Mouse (Mus musculus): ENCODE results near the gene Chrnd. TPM values are rescaled to one million over a fixed set of nuclear protein-coding genes. Genes with fewer than 3 reads are reported as not detected.

The Chrnd gene
- polyA plus RNA-seq, 1 experiment from 2014 or later = 0.87 TPM

DNA sequence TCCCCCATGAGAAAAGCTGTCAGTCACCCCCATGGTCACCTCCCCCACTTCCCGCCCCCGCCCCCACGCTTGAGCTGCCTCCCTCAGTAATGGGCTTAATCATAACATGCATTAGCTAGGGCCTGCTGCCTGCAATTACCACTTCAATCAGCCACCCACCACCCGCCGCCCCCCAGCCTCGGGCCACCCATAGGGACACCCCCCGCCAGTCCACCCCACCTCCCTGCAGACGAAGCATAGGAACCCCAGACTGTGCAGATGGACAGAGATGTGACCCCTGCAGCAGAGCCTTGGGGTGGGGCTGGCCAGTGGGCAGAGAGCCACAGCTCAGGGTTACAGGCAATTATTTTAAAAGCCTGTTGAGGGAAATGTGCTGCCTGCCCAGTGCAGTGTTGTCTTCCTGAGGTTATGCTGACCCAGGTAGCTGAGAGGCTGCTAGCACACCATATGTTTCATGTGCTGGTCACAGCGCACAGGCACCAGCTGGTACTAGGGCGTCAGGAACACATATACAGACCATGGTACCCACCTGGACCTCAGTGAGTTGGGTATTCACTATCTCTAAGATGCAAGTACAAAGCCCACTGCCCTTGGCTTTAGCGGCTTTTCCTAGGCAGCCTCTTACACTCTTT is 26.1 kb upstream of the Chrnd start:
- Histone ChIP-seq H3K27ac (no peak overlapping the region), H3K4me1 (no peaks in the 10 kb centered on the region), H3K27me3 (peaks cover 74% of the 10 kb centered on the region), H3K9me3 (no peaks in the 10 kb centered on the region), H3K9ac (no peak overlapping the region), H3K36me3 (no peaks in the 10 kb centered on the region), H3K4me2 (no peak overlapping the region), H3K4me3 (no peak overlapping the region)
- no peak for ATAC-seq (ENCODE audit: insufficient number of reproducible peaks, insufficient read depth, low FRiP score, low TSS enrichment, low read depth)
- 22% methylated on average over 11 of the region's 11 CpGs for WGBS

DNA sequence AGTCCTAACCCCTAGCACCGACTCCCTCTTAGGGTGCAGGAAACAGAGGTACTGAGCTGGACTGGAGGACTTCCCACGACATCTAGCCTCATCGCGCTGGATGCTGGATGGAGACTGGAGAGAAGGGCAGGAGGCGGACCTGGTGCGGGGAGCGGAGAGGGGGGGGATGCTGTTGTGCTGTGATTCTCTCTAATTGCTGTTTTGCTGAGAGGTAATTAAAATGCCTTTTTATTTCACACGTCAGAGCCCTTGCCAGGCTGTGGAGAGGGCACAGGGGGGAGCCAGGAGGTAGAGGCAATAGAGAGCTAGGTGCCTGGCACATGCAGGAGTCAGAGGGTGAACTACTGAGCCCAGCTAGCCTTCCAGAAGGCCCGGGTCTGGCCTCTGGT is 25.6 kb upstream of the Chrnd start:
- no peak overlapping the region for H3K4me3 ChIP-seq
- 48% methylated on average over 9 of the region's 9 CpGs for WGBS
- no peak overlapping the region for H3K9ac ChIP-seq
- H3K9me3 ChIP-seq = no peaks in the 10 kb centered on the region
- H3K27ac ChIP-seq = no peak overlapping the region
- no peak for ATAC-seq (ENCODE audit: insufficient number of reproducible peaks, insufficient read depth, low FRiP score, low TSS enrichment, low read depth)
- no peak overlapping the region for H3K4me2 ChIP-seq
- H3K4me1 ChIP-seq = no peaks in the 10 kb centered on the region
- peaks cover 76% of the 10 kb centered on the region for H3K27me3 ChIP-seq
- H3K36me3 ChIP-seq = no peaks in the 10 kb centered on the region

DNA sequence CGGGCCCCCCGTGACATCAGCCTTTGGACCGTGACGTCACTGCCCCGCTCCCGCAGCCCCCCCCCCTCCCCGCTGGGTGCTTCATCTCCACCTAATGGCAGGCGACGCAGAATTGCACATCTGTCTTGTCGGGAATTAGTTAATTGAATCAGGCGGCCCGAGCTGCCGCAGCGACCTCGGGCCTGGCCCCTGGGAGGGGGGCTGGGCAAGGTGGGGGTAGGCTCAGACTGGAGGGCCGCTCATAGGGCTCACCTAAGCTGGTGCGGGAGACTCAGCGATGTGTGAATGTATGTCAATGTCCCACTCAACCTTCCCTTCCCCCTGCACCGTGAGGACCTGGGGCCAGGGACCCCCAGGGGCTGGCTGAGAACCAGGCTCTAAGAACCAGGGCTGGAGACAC is 19.9 kb upstream of the Chrnd start:
- no peak for ATAC-seq (ENCODE audit: insufficient number of reproducible peaks, insufficient read depth, low FRiP score, low TSS enrichment, low read depth)
- H3K27me3 ChIP-seq = peaks cover 85% of the 10 kb centered on the region
- peaks cover 16% of the 10 kb centered on the region for H3K4me1 ChIP-seq
- H3K4me3 ChIP-seq = no peak overlapping the region
- no peaks in the 10 kb centered on the region for H3K36me3 ChIP-seq
- H3K9me3 ChIP-seq = no peaks in the 10 kb centered on the region
- WGBS = 8% methylated on average over 19 of the region's 19 CpGs
- no peak overlapping the region for H3K27ac ChIP-seq
- peak overlapping the region; percentile 41 for H3K4me2 ChIP-seq
- no peak overlapping the region for H3K9ac ChIP-seq

DNA sequence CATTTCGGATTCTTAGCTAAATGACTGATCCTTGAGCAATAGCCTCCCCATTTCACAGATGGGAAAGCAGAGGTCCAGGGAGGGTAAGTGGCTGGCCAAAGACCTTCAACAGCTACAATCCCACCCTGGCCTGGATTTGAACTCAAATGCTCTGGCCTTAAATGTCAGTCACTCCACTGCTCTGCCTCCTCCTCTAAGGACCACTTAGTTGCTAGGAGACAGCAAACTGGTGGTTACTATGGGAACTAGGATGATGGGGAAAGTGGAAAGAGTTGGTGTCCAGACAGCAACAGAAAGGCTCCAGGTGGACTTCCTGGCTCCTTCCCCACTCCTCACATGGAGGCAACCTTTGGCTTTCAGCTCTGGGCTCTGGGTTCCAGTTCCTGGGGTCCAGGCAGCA is 19.1 kb upstream of the Chrnd start:
- H3K27ac ChIP-seq = no peak overlapping the region
- no peak for ATAC-seq (ENCODE audit: insufficient number of reproducible peaks, insufficient read depth, low FRiP score, low TSS enrichment, low read depth)
- H3K4me2 ChIP-seq = no peak overlapping the region
- no peaks in the 10 kb centered on the region for H3K36me3 ChIP-seq
- peaks cover 77% of the 10 kb centered on the region for H3K27me3 ChIP-seq
- no peak overlapping the region for H3K4me3 ChIP-seq
- 94% methylated on average over 1 of the region's 1 CpGs for WGBS
- H3K9ac ChIP-seq = no peak overlapping the region
- no peaks in the 10 kb centered on the region for H3K9me3 ChIP-seq
- peaks cover 25% of the 10 kb centered on the region for H3K4me1 ChIP-seq

DNA sequence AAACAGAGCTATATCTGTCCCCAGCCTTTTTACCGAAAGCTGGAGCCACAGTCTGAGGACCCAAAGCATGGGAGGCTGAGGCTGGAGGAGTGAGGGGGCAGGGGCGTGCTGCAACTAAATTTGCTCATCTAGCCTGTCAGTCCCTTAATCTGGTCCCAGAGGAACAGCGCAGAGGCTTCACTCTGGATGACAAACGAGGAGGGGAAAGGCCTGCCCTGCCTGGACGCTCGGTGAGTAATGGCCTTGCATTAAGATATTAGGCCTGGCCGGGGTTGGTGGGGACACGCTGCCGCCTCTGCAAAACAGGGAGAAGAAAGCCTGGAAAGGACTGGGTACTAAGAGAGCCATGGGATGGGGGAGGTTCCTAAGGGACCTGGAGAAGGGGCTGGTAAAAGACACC is 18.1 kb upstream of the Chrnd start:
- no peaks in the 10 kb centered on the region for H3K9me3 ChIP-seq
- H3K27ac ChIP-seq = no peak overlapping the region
- no peak overlapping the region for H3K4me3 ChIP-seq
- H3K4me2 ChIP-seq = no peak overlapping the region
- 55% methylated on average over 9 of the region's 9 CpGs for WGBS
- peaks cover 69% of the 10 kb centered on the region for H3K27me3 ChIP-seq
- H3K9ac ChIP-seq = no peak overlapping the region
- H3K4me1 ChIP-seq = peaks cover 26% of the 10 kb centered on the region
- no peak for ATAC-seq (ENCODE audit: insufficient number of reproducible peaks, insufficient read depth, low FRiP score, low TSS enrichment, low read depth)
- no peaks in the 10 kb centered on the region for H3K36me3 ChIP-seq

DNA sequence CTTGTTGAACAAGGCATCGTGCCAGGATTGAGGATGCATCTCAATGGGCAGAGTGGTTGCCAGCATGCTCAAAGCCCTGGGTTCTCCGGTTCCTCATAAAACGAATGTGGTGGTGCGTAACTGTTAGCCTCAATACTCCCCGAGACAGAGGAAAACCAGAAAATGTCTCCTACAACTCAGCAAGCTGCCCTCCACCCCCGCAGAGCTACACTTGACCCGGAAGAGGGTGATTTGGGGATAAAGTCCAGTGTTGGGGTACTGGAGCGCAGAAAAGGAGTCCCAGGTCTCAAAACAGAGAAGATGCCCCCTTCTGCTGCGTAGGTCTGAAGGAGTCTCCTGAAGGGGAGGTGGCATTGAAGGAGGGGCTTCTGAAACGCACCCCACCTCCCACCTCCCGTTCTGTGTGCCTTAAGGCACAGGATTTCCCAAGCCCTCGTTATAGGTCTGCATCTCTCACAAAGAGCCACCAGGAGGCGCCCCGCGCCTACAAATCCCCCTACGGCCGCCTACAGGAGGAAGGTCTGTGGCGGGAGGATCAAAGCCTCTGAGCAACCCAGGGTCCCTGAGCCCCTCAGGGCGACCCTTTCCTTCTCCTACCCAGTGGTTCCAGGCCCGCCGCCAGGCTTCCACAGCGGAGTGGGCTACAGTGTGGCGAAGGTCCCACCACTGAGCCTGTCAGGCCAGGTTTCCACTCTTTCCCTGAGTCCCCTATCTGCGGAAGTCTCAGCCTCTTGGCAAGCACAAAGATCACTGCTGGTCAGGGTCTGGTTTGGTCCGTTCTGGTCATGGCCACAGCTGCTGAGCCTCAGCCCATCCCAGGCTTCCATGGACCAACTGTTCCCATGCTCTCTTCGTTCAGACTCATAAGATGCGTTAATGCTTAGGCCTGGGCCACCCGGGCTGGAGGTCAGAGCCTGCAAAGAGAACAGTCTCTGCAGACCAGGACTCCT is 16.1 kb upstream of the Chrnd start:
- peak overlapping the region; percentile 37; the same call in 1 of the 2 replicates for H3K4me2 ChIP-seq
- peaks cover 53% of the 10 kb centered on the region for H3K27me3 ChIP-seq
- H3K4me1 ChIP-seq = peaks cover 26% of the 10 kb centered on the region
- no peak for ATAC-seq (ENCODE audit: insufficient number of reproducible peaks, insufficient read depth, low FRiP score, low TSS enrichment, low read depth)
- H3K27ac ChIP-seq = no peak overlapping the region
- H3K4me3 ChIP-seq = no peak overlapping the region
- no peaks in the 10 kb centered on the region for H3K36me3 ChIP-seq
- WGBS = 24% methylated on average over 28 of the region's 28 CpGs
- H3K9ac ChIP-seq = no peak overlapping the region
- no peaks in the 10 kb centered on the region for H3K9me3 ChIP-seq

DNA sequence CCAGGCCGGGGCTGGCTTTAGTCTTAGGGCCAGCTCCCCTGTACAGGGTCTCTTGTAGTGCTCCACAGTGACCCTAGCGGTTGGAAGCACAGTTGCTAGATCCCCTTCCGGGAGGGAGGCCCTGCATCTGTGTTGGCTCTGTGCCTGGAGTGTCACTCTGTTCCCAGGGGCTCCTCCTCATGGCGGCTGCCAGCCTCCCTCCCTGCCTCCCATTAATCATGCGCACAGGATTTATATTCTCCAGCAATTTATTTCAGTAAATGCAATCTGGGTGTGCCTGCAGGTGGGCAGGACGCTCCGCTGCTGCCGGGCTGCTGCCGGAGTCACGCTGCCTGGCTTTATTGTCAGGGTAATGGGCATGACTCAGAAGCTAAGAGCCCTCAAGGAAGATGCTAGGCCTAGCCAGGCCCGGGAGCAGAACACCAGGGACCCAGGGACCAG is 14.5 kb upstream of the Chrnd start:
- H3K27me3 ChIP-seq = peaks cover 42% of the 10 kb centered on the region

DNA sequence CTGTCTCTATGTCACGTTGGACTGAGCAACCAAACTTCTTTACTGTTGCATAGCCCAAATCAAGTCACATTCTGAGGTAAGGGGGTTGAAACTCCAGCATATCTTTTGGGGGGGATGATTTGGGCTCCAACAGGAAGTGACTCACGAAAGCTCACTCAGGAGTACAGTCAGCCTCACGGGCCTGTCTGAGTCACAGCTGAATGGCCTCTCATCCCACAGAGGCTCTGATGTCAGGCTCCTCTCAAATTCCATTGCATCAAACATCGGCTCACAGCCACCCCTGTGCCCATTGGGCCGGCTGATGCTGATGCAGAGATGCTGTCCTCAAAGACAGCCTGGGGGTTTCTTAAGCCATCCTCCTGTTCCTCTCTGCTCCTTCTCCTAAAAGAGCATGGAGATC is 9.5 kb upstream of the Chrnd start:
- Histone ChIP-seq H3K27ac (no peak overlapping the region), H3K36me3 (no peaks in the 10 kb centered on the region), H3K27me3 (peaks cover 50% of the 10 kb centered on the region), H3K4me2 (no peak overlapping the region), H3K9me3 (no peaks in the 10 kb centered on the region), H3K9ac (no peak overlapping the region), H3K4me1 (peaks cover 11% of the 10 kb centered on the region), H3K4me3 (no peak overlapping the region)
- no peak for ATAC-seq (ENCODE audit: insufficient number of reproducible peaks, insufficient read depth, low FRiP score, low TSS enrichment, low read depth)
- WGBS = 39% methylated on average over 5 of the region's 5 CpGs

More for the DNA sequence above, 14.5 kb upstream of the Chrnd start:
- WGBS = 8% methylated on average over 11 of the region's 11 CpGs
- no peaks in the 10 kb centered on the region for H3K9me3 ChIP-seq
- H3K4me3 ChIP-seq = no peak overlapping the region
- peak; percentile 76 for ATAC-seq (ENCODE audit: insufficient number of reproducible peaks, insufficient read depth, low FRiP score, low TSS enrichment, low read depth)
- peaks cover 18% of the 10 kb centered on the region for H3K4me1 ChIP-seq
- no peak overlapping the region for H3K9ac ChIP-seq
- no peaks in the 10 kb centered on the region for H3K36me3 ChIP-seq
- peak overlapping the region; percentile 26 for H3K4me2 ChIP-seq
- H3K27ac ChIP-seq = no peak overlapping the region

DNA sequence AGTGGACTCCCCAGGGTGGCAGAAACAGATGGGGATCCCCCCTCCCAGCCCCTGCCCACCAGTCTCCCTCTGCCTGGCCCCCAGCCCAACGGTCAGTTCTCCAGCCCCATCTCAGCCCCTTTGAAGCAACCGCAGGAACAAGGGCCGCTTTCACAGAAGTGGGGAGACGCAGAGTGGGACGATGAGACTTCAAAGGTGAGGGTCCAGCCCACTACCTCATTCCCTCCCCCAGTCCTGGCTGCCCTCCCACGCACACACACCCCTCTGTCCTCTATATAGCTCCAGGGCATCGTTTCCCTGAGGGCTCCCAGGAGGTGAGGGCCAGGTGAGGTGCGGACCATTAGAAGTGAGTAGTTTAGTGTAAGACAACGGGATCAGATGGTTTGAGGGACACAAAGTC is 7.4 kb upstream of the Chrnd start, which contains the start of gene Prss56:
Gene Prss56, plus strand, starts transcription at position 301 of the 400 bp plus-strand sequence.
- ATAC-seq (ENCODE audit: insufficient number of reproducible peaks, insufficient read depth, low FRiP score, low TSS enrichment, low read depth) = no peak
- H3K4me1 ChIP-seq = peaks cover 12% of the 10 kb centered on the region
- H3K9ac ChIP-seq = no peak within 1 kb of the TSS
- 54% methylated on average over 9 of the region's 9 CpGs for WGBS
- H3K4me3 ChIP-seq = no peak within 1 kb of the TSS
- H3K36me3 ChIP-seq = no peaks in the 10 kb centered on the region
- H3K27ac ChIP-seq = no peak within 1 kb of the TSS
- peaks cover 69% of the 10 kb centered on the region for H3K27me3 ChIP-seq
- H3K4me2 ChIP-seq = no peak within 1 kb of the TSS
- H3K9me3 ChIP-seq = no peaks in the 10 kb centered on the region

DNA sequence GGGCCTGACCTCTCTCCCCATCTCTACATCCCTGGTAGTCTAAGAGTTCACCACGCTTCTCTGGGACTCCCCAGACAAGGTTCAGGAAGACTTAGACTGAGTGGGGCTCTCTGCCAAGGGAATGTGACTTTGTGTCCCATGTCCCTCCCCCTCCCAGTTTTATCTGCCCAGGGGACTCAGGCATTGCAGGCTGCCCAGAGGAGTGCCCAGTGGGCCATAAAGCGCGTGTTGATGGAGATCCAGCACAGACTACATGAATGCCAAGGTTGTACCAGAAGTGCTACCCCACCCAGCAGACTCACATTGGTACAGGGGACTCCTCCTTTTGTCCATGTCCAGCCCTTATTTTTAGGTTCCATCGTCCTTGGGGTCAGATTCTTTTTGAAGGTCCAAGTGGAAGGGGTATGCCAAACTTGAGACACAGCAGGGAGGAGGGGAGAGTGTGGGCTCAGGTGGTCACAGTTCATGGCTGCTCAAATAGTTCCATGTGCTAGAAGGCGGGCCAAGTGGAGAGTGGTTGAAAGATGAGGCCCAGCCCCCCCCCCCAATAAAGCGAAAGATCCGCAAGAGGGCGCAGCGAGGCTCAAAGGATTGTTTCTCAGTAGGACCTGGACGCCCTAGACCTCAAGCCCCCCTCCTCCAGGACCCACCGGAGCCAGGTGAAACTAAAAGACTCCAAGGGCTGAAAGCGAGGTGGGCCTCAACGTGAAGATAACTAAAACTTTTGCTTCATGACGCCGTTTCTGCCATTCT is 6.2 kb upstream of the Chrnd start:
- WGBS = 29% methylated on average over 15 of the region's 15 CpGs
- Histone ChIP-seq H3K4me1 (peaks cover 12% of the 10 kb centered on the region), H3K27ac (no peak overlapping the region), H3K27me3 (peaks cover 81% of the 10 kb centered on the region), H3K36me3 (no peaks in the 10 kb centered on the region), H3K9ac (no peak overlapping the region), H3K4me3 (no peak overlapping the region), H3K9me3 (no peaks in the 10 kb centered on the region), H3K4me2 (peak overlapping the region; percentile 43)
- ATAC-seq (ENCODE audit: insufficient number of reproducible peaks, insufficient read depth, low FRiP score, low TSS enrichment, low read depth) = no peak

DNA sequence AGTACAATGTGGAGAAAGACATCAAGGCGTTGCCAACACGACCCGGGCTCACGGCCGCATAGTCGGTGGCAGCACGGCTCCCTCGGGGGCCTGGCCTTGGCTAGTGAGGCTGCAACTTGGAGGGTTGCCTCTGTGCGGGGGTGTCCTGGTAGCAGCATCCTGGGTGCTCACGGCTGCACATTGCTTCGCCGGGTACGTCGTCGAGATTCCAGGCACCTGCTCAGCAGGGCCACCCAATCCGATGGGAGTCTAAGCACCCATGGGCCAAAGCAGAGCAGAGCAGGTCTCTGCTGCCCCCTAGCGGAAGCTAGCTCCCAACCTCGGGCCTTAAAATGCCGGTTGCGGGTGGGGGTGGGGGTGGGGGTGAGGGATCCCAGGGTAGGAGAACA is 5.7 kb upstream of the Chrnd start:
- ATAC-seq (ENCODE audit: insufficient number of reproducible peaks, insufficient read depth, low FRiP score, low TSS enrichment, low read depth) = no peak
- peaks cover 12% of the 10 kb centered on the region for H3K4me1 ChIP-seq
- peaks cover 82% of the 10 kb centered on the region for H3K27me3 ChIP-seq
- no peaks in the 10 kb centered on the region for H3K36me3 ChIP-seq
- H3K27ac ChIP-seq = no peak overlapping the region
- no peaks in the 10 kb centered on the region for H3K9me3 ChIP-seq
- H3K9ac ChIP-seq = no peak overlapping the region
- no peak overlapping the region for H3K4me3 ChIP-seq
- peak overlapping the region; percentile 43 for H3K4me2 ChIP-seq
- WGBS = 8% methylated on average over 20 of the region's 20 CpGs
